Mouse (Mus musculus): ENCODE measurements around the gene Ccdc92b. TPM values are rescaled to one million over a fixed set of nuclear protein-coding genes. Genes with fewer than 3 reads are reported as not detected.
A peak's percentile ranks its signal among the peaks of the same experiment; 100 is the strongest.

Gene Ccdc92b
- polyA plus RNA-seq, 1 experiment from 2014 or later = 4.2 TPM

- H3K27me3 ChIP-seq (ENCODE audit: control insufficient read depth, insufficient read depth, low read length) = no peaks in the 10 kb centered on the region
- H3K4me1 ChIP-seq (ENCODE audit: control insufficient read depth, insufficient read depth, low read length) = peaks cover 28% of the 10 kb centered on the region
- DNase-seq = peak; percentile 48
- H3K4me2 ChIP-seq (ENCODE audit: low read length) = no peak overlapping the region
- H3K9ac ChIP-seq (replicated peaks; ENCODE audit: low read length) = no peak overlapping the region
- ATAC-seq (ENCODE audit: low FRiP score, low TSS enrichment) = no peak
- 59% methylated on average over 4 of the region's 4 CpGs for WGBS
- H3K9me3 ChIP-seq (ENCODE audit: control insufficient read depth, low read length) = no peaks in the 10 kb centered on the region
- H3K27ac ChIP-seq (replicated peaks; ENCODE audit: low read depth, low read length) = peak overlapping the region; percentile 37; the same call in 1 of the 2 replicates
- H3K36me3 ChIP-seq (ENCODE audit: control insufficient read depth, insufficient read depth, low read length) = peaks cover 11% of the 10 kb centered on the region
- H3K4me3 ChIP-seq (replicated peaks; ENCODE audit: low read depth, low read length) = no peak overlapping the region
Observed at GRCm38 (mm10) chr11:74652791-74653191, 33.4 kb downstream of the Ccdc92b start.

- H3K9me3 ChIP-seq (ENCODE audit: control insufficient read depth, low read length) = no peaks in the 10 kb centered on the region
- ATAC-seq (ENCODE audit: low FRiP score, low TSS enrichment) (no peak), DNase-seq (no peak)
- H3K27ac ChIP-seq (replicated peaks; ENCODE audit: low read depth, low read length) = peak overlapping the region; percentile 37; the same call in 1 of the 2 replicates
- H3K27me3 ChIP-seq (ENCODE audit: control insufficient read depth, insufficient read depth, low read length) = no peaks in the 10 kb centered on the region
- no peak overlapping the region for H3K4me3 ChIP-seq (replicated peaks; ENCODE audit: low read depth, low read length)
- no peak overlapping the region for H3K4me2 ChIP-seq (ENCODE audit: low read length)
- WGBS = 80% methylated on average over 6 of the region's 6 CpGs
- H3K36me3 ChIP-seq (ENCODE audit: control insufficient read depth, insufficient read depth, low read length) = peaks cover 17% of the 10 kb centered on the region
- H3K4me1 ChIP-seq (ENCODE audit: control insufficient read depth, insufficient read depth, low read length) = peaks cover 28% of the 10 kb centered on the region
- no peak overlapping the region for H3K9ac ChIP-seq (replicated peaks; ENCODE audit: low read length)
Observed at GRCm38 (mm10) chr11:74653385-74653784, 34.0 kb downstream of the Ccdc92b start.

- no peak for DNase-seq
- H3K27ac ChIP-seq (replicated peaks; ENCODE audit: low read depth, low read length) = no peak overlapping the region
Observed at GRCm38 (mm10) chr11:74655941-74656340, 36.5 kb downstream of the Ccdc92b start.

GRCm38 (mm10) chr11:74660336-74660735 lies 40.9 kb downstream of the Ccdc92b start:
- Histone ChIP-seq H3K4me2 (ENCODE audit: low read length) (no peak overlapping the region), H3K27me3 (ENCODE audit: control insufficient read depth, insufficient read depth, low read length) (no peaks in the 10 kb centered on the region), H3K4me3 (replicated peaks; ENCODE audit: low read depth, low read length) (no peak overlapping the region), H3K36me3 (ENCODE audit: control insufficient read depth, insufficient read depth, low read length) (peaks cover 86% of the 10 kb centered on the region), H3K9me3 (ENCODE audit: control insufficient read depth, low read length) (no peaks in the 10 kb centered on the region), H3K4me1 (ENCODE audit: control insufficient read depth, insufficient read depth, low read length) (no peaks in the 10 kb centered on the region), H3K9ac (replicated peaks; ENCODE audit: low read length) (no peak overlapping the region), H3K27ac (replicated peaks; ENCODE audit: low read depth, low read length) (no peak overlapping the region)
- 95% methylated on average over 13 of the region's 13 CpGs for WGBS
- DNase-seq = no peak
- no peak for ATAC-seq (ENCODE audit: low FRiP score, low TSS enrichment)

More at GRCm38 (mm10) chr11:74655941-74656340, 36.5 kb downstream of the Ccdc92b start:
- no peak overlapping the region for H3K9ac ChIP-seq (replicated peaks; ENCODE audit: low read length)
- peaks cover 17% of the 10 kb centered on the region for H3K4me1 ChIP-seq (ENCODE audit: control insufficient read depth, insufficient read depth, low read length)
- H3K4me2 ChIP-seq (ENCODE audit: low read length) = no peak overlapping the region
- no peak for ATAC-seq (ENCODE audit: low FRiP score, low TSS enrichment)
- H3K27me3 ChIP-seq (ENCODE audit: control insufficient read depth, insufficient read depth, low read length) = no peaks in the 10 kb centered on the region
- H3K36me3 ChIP-seq (ENCODE audit: control insufficient read depth, insufficient read depth, low read length) = peaks cover 42% of the 10 kb centered on the region
- H3K9me3 ChIP-seq (ENCODE audit: control insufficient read depth, low read length) = no peaks in the 10 kb centered on the region
- H3K4me3 ChIP-seq (replicated peaks; ENCODE audit: low read depth, low read length) = no peak overlapping the region
- WGBS = 91% methylated on average over 3 of the region's 3 CpGs

GRCm38 (mm10) chr11:74661641-74662040 lies 42.2 kb downstream of the Ccdc92b start:
- Histone ChIP-seq H3K4me2 (ENCODE audit: low read length) (no peak overlapping the region), H3K4me3 (replicated peaks; ENCODE audit: low read depth, low read length) (no peak overlapping the region), H3K36me3 (ENCODE audit: control insufficient read depth, insufficient read depth, low read length) (peaks cover 98% of the 10 kb centered on the region), H3K9me3 (ENCODE audit: control insufficient read depth, low read length) (no peaks in the 10 kb centered on the region), H3K4me1 (ENCODE audit: control insufficient read depth, insufficient read depth, low read length) (no peaks in the 10 kb centered on the region), H3K9ac (replicated peaks; ENCODE audit: low read length) (no peak overlapping the region), H3K27me3 (ENCODE audit: control insufficient read depth, insufficient read depth, low read length) (no peaks in the 10 kb centered on the region), H3K27ac (replicated peaks; ENCODE audit: low read depth, low read length) (no peak overlapping the region)
- 97% methylated on average over 19 of the region's 19 CpGs for WGBS
- DNase-seq (no peak), ATAC-seq (ENCODE audit: low FRiP score, low TSS enrichment) (no peak)

- Histone ChIP-seq H3K27me3 (ENCODE audit: control insufficient read depth, insufficient read depth, low read length) (no peaks in the 10 kb centered on the region), H3K4me3 (replicated peaks; ENCODE audit: low read depth, low read length) (no peak overlapping the region), H3K9me3 (ENCODE audit: control insufficient read depth, low read length) (no peaks in the 10 kb centered on the region), H3K9ac (replicated peaks; ENCODE audit: low read length) (no peak overlapping the region), H3K27ac (replicated peaks; ENCODE audit: low read depth, low read length) (no peak overlapping the region), H3K4me1 (ENCODE audit: control insufficient read depth, insufficient read depth, low read length) (no peaks in the 10 kb centered on the region), H3K4me2 (ENCODE audit: low read length) (no peak overlapping the region), H3K36me3 (ENCODE audit: control insufficient read depth, insufficient read depth, low read length) (peaks cover 100% of the 10 kb centered on the region)
- no peak for DNase-seq
- 95% methylated on average over 6 of the region's 6 CpGs for WGBS
- ATAC-seq (ENCODE audit: low FRiP score, low TSS enrichment) = no peak
Observed at GRCm38 (mm10) chr11:74662221-74662620, 42.8 kb downstream of the Ccdc92b start.

GRCm38 (mm10) chr11:74664279-74664678 lies 44.9 kb downstream of the Ccdc92b start:
- ATAC-seq (ENCODE audit: low FRiP score, low TSS enrichment) (no peak), DNase-seq (no peak)
- H3K4me1 ChIP-seq (ENCODE audit: control insufficient read depth, insufficient read depth, low read length) = no peaks in the 10 kb centered on the region
- 87% methylated on average over 3 of the region's 3 CpGs for WGBS
- no peak overlapping the region for H3K4me2 ChIP-seq (ENCODE audit: low read length)
- H3K9ac ChIP-seq (replicated peaks; ENCODE audit: low read length) = no peak overlapping the region
- H3K9me3 ChIP-seq (ENCODE audit: control insufficient read depth, low read length) = no peaks in the 10 kb centered on the region
- no peak overlapping the region for H3K27ac ChIP-seq (replicated peaks; ENCODE audit: low read depth, low read length)
- peaks cover 99% of the 10 kb centered on the region for H3K36me3 ChIP-seq (ENCODE audit: control insufficient read depth, insufficient read depth, low read length)
- no peaks in the 10 kb centered on the region for H3K27me3 ChIP-seq (ENCODE audit: control insufficient read depth, insufficient read depth, low read length)
- no peak overlapping the region for H3K4me3 ChIP-seq (replicated peaks; ENCODE audit: low read depth, low read length)

- no peak overlapping the region for H3K9ac ChIP-seq (replicated peaks; ENCODE audit: low read length)
- H3K27ac ChIP-seq (replicated peaks; ENCODE audit: low read depth, low read length) = no peak overlapping the region
- 94% methylated on average over 8 of the region's 8 CpGs for WGBS
- no peak for DNase-seq
- no peaks in the 10 kb centered on the region for H3K27me3 ChIP-seq (ENCODE audit: control insufficient read depth, insufficient read depth, low read length)
- no peak overlapping the region for H3K4me2 ChIP-seq (ENCODE audit: low read length)
- no peaks in the 10 kb centered on the region for H3K4me1 ChIP-seq (ENCODE audit: control insufficient read depth, insufficient read depth, low read length)
- no peaks in the 10 kb centered on the region for H3K9me3 ChIP-seq (ENCODE audit: control insufficient read depth, low read length)
- peaks cover 98% of the 10 kb centered on the region for H3K36me3 ChIP-seq (ENCODE audit: control insufficient read depth, insufficient read depth, low read length)
- no peak overlapping the region for H3K4me3 ChIP-seq (replicated peaks; ENCODE audit: low read depth, low read length)
- ATAC-seq (ENCODE audit: low FRiP score, low TSS enrichment) = no peak
Observed at GRCm38 (mm10) chr11:74664906-74665305, 45.5 kb downstream of the Ccdc92b start.

GRCm38 (mm10) chr11:74665631-74666283 lies 46.4 kb downstream of the Ccdc92b start:
- Histone ChIP-seq H3K9ac (replicated peaks; ENCODE audit: low read length) (no peak overlapping the region), H3K36me3 (ENCODE audit: control insufficient read depth, insufficient read depth, low read length) (peaks cover 90% of the 10 kb centered on the region), H3K4me1 (ENCODE audit: control insufficient read depth, insufficient read depth, low read length) (no peaks in the 10 kb centered on the region), H3K9me3 (ENCODE audit: control insufficient read depth, low read length) (no peaks in the 10 kb centered on the region), H3K27ac (replicated peaks; ENCODE audit: low read depth, low read length) (no peak overlapping the region), H3K4me3 (replicated peaks; ENCODE audit: low read depth, low read length) (no peak overlapping the region), H3K4me2 (ENCODE audit: low read length) (no peak overlapping the region), H3K27me3 (ENCODE audit: control insufficient read depth, insufficient read depth, low read length) (no peaks in the 10 kb centered on the region)
- DNase-seq (no peak), ATAC-seq (ENCODE audit: low FRiP score, low TSS enrichment) (no peak)
- 97% methylated on average over 17 of the region's 17 CpGs for WGBS
